Mouse (Mus musculus): ENCODE measurements around the gene Brs3.

Brs3 gene

GRCm38 (mm10) chrX:57042774-57043173 lies at the start of gene Brs3:
Brs3 (plus strand) TSS chrX:57043074.
- DNase-seq (ENCODE audit: low spot score) = no peak

DNA sequence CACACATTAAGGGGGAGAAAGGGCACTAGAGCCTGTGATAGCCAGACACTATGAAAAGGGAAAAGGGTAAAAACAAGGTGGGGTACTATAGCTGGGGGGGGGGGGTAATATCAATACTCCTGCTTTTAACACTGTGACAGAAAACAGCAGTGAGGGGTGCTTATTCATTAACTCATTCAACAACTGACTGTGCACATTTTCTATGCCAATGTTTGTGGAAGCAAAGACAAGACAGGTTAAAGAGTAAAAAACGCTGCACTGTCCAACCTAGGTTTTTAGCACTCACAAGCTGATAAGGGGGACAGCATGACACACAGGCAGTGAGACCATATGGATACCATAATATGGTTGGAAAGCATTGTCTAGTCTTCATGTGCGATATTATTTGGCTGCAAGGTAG lies 30.0 kb upstream of the Brs3 start:
- no peak for DNase-seq (ENCODE audit: low spot score)

DNA sequence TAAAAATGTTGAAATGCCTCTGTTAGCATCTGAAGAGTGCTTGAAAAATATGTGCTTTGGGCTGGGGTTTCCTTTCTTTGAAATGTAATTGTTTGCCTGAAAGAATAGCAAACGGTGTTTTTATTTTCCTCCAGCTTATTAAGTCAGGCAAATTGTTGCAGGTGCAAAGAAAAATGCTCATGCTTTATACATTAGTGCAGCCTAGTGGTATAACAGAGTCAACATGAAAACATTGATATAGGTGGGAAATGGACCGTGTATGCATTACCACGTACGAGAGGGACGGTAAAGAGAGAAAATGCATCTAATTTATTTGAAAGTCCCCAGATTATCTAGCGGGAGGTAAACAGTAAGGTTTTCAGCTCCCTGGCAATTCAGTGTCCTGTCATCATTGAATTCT lies 995 bp downstream of the Brs3 start:
- DNase-seq (ENCODE audit: low spot score) = no peak

DNA sequence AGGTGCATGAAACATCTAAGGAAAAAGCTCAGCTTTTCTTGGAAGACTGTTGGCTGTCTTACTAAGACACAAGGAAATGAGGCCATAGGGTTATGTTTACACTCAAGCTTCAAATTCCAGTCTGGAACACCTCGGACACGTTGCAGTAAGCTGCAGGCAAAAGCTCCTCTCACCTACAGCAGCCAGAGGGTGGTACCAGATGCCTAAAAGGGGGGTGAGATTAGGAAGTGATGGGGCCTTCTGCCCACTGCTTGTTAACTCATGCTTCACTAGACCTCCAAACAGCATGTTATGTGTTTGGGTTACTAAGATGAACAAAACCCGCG lies 9.9 kb downstream of the Brs3 start:
- DNase-seq (ENCODE audit: low spot score) = no peak

DNA sequence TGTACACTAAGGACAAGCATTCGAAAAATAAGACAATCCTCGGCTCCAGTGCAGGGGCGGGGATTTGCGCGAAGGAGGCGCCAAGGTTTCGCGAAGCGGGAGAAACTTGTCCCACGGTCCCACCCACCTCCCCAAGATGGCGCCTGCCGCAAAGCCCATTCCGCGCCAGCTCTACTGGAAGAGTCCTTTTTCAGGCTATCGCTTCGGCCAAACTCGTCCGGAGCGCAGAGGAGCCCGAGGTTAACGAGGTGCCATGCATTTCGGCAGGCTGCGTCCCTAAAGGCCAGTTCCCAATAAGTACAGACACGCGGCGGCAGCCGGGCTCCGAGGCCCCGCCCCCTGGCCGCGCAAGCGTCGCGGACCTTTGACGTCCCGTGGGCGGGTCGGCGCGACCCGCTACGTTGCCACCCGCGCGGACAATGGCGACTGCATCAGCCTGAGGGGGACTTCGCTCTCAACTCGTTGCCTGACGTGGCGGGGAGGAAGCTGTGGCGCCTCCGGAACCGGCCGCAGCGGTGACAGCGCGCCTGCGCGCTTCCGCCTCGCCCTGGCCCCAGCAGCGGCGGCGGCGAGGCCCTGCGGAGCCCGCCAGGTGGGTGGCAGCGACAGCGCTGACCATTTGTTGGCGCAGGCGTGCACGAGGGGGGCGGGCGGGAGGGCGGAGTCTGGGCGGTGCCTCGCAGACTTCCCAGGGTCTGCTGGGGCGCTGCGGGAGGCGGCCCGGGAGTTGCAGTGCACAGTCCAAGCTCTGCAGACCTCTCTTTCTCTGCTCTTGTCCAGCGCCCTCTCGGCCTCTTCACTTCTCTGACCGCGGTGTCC lies 10.5 kb downstream of the Brs3 start, which contains the start of gene Htatsf1:
Htatsf1 (plus strand) TSS at position 410 of the 819 bp plus-strand sequence.
- DNase-seq (ENCODE audit: low spot score) = peak; percentile 83

- DNase-seq (ENCODE audit: low spot score) = peak; percentile 36
These were observed 11.1 kb downstream of the Brs3 start for GRCm38 (mm10) chrX:57053993-57054385.

- DNase-seq (ENCODE audit: low spot score) = no peak
These were observed 38.6 kb downstream of the Brs3 start for GRCm38 (mm10) chrX:57081496-57081895.

DNA sequence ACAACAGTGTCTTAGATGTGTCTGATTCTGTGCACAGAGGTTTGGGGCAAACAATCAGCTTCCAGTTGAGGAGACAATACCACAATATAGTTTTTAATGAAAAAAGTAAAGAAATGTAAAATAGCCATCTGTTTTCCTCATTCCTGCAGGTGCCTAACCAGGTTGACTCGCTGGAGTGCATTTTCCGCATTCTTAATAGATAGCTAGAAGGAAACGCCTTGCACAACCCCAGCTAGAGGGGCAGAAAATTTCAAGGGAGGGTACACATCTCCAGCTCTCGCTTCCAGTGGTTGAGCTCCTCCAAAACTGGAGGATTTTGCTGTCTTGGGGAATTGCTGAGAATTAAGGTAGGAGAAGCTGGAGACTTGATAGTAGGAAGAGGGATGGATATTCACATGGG lies 44.9 kb downstream of the Brs3 start, which contains the start of gene Vgll1:
Vgll1 (plus strand) TSS at position 301 of the 400 bp plus-strand sequence.
- no peak for DNase-seq (ENCODE audit: low spot score)
